Mouse (Mus musculus) frontal cortex, adult 2 months (tissue): ENCODE measurements around the gene Ctdspl2. TPM values are rescaled to one million over a fixed set of nuclear protein-coding genes. Genes with fewer than 3 reads are reported as not detected.
"Not testable (repeated sequence)": the region's sequence is repeated elsewhere in the genome, so short reads cannot be mapped to it uniquely, and the experiment has no call there.

ENCODE experiments used
- DNase-seq, 2 experiments: peaks; one replicate each; pipeline ENCODE4 v3.0.0; 2022; ENCODE audit warnings: low spot score in 1 of 2; ENCODE audit errors: extremely low spot score in 1 of 2
- polyA plus RNA-seq: library from polyadenylated mRNA; depleted of rRNA; stranded (reverse); fragments of >200 nt; gene quantifications from 2 replicates; pipeline ENCODE4 v1.2.3, GENCODE M21; 2012; rRNA removed

Gene Ctdspl2
- 15.7 and 16.3 TPM in 2 replicates for polyA plus RNA-seq

DNA sequence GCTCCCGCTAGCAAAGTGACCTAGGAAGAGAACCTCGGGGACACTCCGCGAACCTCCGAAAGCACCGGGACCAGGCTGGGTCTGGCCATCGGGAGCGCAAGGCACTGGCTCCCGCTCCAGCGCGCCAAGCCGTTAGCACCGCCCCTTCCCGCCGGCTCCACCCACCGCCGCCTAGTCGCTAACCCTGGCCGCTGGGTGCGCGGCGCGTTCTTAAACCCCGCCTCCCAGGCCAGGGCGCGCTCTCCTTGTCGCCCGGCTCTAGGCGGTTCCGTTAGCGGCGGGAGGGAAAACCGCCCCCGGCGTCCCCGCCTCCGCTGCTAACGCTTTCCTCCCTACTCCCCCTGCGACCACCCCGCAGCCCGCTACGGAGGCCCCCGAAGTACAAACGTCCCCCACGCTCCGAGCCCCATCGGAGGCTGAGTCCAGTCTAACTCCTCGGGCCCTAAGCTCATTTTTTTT is at the start of gene Ctdspl2, which contains the start of gene Mageb3:
TSS of gene Ctdspl2 (plus strand) at position 237 of the 459 bp plus-strand sequence.
TSS of gene Mageb3 (minus strand) at position 328 of the 459 bp plus-strand sequence.
- peak; percentile 82 to 93 for DNase-seq

DNA sequence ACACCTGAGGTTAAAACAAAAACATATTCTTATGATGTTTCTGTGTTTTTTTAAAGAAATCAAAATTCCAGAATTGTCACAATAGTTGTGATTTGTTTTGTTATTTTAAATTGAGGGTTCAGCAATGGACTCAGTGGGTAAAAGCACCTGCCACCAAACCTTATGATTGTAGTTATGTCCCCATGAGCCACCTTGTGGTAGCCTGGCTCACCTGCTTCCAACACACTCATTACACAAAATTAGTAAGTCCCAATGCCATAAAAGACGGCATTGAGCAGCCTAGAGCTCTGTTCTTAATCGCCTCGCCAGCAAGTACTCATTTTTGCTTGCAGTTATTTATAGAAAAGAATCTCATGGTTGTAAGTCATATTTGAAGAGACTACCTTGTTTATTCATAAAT is 45.8 kb upstream of the Ctdspl2 start:
- no peak for DNase-seq

DNA sequence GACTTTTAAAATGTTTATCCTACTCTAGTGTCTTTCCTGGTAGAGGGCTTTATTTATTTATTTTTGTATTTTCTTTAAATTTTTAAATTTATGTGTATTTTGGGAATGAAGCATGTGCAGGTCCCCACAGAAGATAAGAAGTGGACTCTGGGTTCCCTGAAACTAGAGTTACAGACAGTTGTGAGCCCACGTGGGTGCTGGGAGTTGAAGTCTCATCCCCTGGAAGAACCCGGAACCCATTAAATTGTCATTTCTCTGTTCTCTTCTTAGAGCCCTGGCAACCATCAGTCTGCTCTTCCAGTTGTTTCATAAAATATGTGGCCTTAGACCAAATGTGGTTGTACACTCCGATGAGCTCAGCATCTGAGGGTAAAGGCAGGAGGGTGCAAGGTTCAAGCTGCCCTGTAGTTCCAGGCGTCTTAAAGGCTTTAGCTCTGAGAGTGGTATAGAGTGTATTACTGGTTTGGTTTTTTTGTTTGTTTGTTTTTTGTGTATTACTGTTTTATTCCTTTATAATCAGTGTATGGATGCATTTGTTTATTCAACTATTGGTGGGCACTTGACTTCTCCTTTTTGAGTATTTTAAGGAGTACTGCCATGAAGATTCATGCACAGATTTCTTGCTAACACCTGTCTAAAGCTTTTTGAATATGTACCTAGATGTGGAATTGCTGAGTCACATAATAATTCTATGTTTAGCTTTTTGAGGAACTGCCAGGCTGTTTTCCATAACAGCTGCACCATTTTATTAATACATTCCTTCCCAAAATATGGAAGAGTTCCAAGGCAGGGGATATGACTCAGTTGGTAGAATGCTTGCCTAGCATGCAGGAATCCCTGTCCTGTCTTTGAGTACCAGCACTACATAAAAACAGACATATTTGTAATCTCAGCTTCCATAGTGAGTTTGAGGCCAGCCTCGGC is 39.5 kb upstream of the Ctdspl2 start:
- DNase-seq: peak; percentile 21 to 68

DNA sequence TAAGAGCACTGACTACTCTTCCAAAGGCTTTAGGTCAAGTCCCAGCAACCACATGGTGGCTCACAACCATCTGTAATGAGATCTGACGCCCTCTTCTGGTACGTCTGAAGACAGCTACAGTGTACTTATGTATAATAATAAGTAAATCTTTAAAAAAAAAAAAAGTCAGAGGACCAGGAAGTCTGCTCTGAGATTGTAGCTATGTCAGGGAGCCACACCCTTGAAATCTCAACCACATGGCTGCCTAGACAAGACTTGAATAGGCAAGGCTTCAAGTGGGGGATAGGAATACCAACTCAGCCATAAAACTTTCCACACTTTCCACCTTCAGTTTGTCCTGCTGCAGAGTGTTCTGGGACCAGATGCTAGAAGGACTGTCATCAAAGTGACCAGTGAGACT is 18.2 kb upstream of the Ctdspl2 start:
- not testable (repeated sequence) for DNase-seq

DNA sequence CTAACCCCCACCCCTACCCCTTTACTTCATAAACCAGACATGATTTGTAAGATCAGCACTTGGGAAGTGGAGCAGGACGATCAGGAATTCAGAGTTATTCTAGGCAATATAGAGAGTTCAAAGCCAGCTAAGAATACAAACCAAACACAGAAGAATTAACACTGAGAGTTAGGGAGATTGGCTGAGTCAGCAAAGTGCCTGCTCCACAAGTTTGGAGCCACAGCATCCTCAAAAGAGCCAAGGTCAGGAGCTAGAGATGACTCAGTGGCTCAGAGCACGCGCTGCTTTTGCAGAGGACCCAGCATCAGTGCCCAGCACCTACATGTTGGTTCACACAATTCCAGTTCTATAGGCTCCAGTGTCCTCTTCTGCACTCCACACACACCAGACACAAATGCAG is 12.4 kb upstream of the Ctdspl2 start:
- DNase-seq: no peak

DNA sequence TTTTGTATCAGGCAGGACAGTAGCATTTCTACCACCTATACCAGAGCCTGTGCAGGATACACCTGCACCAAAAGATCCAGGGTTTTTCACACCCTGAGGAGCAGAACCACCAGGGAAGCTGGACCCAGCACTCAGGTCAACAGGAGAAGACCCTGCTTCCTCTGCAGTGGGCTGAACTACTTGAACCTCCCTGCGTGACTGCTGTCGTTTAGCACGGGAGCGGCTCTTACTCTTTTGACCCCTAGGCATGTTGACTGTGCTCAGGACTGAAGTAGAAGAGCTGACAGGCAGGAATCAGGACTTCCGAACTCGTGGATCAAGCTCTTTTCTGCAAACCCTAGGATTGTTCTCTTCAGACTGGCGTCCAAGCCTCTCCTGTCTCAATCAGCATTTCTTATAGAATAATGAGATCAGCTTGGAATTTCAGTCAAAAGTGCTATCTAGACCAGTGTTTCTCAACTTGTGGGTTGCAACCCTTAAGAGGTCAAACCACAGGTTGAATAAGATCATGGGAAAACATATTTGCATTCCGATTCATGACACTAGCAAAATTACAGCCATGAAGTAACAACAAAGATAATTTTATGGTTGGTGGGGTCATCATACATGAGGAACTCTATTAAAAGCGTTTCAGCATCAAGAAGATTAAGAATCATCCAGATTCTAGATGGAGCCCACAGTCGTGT is 687 bp upstream of the Ctdspl2 start:
- DNase-seq: no peak

DNA sequence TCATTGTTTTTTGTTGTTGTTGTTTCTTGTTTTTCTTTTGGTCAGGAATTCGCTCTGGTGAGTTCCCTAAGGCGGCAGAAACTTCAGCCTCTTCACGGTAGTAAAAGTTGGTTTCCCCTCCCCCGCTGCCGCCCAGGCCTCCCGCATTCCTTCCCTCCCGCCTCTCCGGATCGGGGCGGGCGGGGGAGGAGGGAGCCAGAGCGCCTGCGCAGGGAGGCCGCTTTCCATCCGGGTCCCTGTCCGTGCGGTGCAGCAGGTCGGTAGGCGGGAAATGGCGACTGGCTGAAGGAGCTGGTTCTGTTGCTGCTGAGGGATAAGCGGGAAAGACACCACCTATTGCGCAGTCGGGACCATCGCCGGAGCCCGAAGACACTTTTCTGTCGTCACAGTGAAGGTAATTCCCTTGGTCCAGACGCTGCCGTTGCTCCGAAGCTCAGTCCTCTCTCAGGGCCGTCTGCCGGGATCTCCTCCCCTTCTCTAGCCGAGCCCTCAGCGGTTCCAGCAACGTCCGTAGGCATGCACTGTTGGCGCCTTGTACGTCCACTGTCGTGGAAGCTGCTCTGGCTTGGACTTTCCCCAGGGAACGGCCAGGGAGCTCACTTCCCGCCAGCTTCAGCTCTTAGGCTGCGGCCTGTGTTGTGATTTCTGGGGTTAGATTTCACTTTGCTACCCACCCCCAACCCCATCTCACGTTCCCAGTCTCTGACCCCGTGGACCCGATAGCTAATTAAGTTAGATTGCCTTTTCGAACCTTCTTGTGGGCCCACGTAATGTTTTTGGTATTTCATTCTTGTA is 620 bp downstream of the Ctdspl2 start:
- peak; percentile 85 to 96 for DNase-seq

DNA sequence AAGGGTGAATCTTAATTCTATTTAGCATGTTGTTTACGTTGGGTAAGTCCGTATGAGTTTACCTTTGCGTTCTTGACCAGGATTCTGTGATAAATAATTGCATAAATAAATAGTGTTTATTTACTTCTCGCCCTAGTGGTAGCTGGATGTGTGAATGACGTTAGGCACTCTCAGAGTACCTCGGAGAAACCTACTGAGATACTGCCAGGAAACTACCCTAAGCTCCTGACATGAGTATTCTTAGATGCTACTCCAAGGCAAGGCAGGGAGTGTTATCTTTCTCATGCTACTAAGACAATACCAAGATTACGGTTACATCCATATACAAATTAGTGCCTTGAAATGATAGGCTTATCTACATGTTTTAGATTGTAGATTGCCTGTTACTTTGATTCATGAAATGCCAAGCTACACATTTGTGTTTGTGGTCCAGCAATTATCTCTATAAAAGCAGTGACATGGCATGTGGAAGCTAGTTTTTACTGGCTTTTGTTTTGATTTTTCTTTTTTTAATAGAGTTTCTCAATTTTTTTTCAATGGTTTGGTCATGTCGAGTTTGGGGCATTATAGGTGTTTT is 1.5 kb downstream of the Ctdspl2 start:
- DNase-seq: no peak

DNA sequence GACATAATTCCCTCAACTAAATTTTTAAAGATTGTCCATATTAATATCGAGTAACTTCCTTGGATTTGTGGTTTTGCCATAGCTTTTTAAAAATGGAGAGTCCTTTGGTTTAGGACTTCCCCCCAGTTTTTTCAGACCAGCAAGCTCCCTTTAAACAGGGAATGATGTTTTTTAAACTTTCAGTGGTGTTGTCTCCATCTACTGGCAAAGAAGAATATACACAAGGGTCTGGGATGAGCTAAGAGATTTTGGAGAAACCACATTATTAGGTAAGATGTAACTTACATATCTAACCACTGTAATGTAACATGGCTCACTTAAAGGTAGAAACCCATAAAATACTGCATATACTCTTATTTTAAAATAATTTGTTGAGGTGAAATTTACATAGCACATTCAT is 39.9 kb downstream of the Ctdspl2 start:
- DNase-seq: peak in 1 of 2 experiments; percentile 15

DNA sequence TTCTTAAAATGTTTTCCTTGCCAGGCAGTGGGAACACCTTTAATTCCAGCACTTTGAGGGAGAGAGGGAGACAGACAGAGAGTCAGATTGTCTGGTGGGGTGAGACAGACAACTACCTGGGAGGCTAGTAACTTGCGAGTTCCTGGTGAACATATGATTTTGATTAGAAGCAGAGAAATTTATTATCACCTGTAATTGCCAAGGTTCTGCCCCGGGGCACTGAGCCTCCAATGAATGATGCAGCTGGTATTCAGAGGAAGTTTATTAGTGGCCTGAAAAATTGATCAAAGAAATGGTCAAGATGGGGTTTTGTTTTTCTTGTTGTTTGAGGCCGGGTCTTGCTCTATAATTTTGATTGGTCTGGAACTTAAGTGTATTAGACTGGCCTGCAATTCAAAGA is 53.0 kb downstream of the Ctdspl2 start:
- no peak for DNase-seq

DNA sequence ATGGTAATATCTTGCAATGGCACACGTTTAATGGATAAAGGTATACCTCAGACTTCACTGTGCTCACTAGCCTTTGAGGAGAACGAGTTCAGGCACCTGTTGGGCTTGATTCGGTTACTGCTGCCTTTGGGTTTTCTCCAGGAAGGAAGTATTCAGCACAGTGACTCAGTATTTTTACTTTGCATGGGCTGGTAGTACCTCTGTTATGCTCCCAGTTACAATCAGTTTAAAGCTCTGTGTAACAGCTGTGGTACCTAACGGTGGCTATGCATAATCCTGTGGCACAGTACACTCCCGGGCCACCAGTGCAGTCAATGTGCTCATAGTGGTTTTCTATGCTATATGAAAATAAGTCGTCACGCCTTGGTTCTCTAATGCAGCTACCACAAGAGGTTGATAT is 55.6 kb downstream of the Ctdspl2 start:
- DNase-seq: no peak

DNA sequence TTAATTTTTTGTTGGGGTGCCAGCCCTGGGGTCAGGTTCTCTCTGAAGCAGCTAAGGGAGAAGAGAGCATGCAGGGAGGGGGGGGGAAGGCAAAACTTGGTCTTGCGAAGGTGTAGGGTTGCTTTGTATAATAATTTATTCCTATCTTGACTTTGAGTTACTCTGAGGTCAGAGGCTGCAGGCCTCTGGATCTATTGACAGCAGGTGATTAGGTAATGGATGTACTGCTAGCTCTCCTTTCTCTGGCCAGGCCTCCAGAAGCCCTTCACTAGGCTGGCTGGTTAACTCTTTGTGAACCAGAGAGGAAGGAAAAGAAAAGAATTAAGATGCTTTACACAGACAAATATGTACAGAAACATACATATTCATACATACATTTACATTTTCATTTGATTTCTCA is 62.9 kb downstream of the Ctdspl2 start:
- DNase-seq: no peak

DNA sequence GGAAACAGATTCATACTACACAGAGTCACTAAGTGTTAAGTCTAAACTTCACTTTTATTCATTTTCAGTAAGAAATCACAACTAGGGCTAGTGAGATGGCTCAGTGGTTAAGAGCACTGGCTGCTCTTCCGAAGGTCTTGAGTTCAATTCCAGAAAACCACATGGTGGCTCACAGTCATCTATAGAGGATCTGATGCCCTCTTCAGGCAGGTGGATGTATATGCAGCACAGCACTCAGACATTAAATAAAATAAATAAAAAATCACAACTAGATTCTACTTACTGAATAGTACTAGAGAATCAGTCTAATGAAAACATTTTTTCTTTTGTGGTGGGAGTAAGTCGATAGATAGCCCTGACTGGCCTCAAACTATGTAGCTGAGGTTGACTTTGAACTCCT is 66.5 kb downstream of the Ctdspl2 start:
- DNase-seq: no peak

DNA sequence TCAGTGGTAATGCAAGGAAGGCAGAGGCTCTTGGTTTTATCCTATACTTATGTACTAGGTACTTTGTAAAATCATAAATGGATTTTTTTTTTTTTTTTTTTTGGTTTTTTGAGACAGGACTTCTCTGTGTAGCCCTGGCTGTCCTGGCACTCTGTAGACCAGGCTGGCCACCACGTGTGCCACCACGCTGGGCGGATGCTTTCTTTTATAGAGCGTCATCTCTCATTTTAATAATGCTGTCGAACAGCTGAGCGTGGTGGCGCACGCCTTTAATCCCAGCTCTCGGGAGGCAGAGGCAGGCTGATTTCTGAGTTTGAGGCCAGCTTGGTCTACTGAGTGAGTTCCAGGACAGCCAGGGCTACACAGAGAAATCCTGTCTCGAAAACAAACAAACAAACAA is 71.3 kb downstream of the Ctdspl2 start:
- DNase-seq: not testable (repeated sequence)

DNA sequence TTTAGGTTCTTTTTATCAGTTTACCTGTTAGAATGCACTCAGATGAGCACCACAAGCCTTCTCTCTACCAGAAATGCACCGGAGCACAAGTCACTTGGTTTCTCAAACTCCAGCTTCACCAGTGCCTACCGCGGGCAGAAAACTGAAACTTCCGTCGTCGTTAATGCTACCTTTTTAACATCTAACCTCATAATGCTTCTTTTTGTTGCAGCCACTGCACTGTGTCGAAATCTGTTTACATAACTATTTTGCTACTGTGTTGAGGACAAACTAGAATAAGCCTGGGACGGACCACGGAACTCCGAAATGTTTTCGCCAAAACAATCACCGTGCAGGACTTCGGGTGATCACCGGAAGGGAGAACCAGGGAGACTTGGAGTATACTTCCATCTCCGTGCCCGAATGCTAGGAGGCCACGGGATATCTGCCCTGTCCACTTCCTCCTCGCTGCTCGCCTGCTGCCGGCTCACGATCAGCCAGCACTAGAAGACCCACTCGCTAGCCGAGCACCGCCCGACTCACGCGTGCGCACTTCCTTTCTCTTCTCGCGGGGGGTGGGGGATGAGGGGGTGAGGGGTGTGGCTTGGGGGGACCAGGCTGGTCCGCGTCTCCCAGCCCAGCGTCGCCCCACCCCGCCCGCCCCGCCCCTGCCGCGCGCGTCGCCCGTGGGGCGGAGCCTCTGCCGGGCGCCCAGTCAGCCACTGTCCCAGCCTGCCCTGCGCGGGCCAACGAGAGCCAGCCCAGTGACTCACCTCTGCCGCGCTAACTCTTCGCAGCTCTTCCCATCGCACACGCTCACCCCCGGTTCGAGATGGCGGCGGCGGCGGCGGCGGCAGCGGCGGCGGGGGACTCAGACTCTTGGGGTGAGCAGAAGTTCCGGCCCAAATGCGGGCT is 72.3 kb downstream of the Ctdspl2 start, which contains the start of gene Eif3j1:
TSS of gene Eif3j1 (plus strand) at position 685 of the 894 bp plus-strand sequence.
- DNase-seq: peak; percentile 47 to 85

DNA sequence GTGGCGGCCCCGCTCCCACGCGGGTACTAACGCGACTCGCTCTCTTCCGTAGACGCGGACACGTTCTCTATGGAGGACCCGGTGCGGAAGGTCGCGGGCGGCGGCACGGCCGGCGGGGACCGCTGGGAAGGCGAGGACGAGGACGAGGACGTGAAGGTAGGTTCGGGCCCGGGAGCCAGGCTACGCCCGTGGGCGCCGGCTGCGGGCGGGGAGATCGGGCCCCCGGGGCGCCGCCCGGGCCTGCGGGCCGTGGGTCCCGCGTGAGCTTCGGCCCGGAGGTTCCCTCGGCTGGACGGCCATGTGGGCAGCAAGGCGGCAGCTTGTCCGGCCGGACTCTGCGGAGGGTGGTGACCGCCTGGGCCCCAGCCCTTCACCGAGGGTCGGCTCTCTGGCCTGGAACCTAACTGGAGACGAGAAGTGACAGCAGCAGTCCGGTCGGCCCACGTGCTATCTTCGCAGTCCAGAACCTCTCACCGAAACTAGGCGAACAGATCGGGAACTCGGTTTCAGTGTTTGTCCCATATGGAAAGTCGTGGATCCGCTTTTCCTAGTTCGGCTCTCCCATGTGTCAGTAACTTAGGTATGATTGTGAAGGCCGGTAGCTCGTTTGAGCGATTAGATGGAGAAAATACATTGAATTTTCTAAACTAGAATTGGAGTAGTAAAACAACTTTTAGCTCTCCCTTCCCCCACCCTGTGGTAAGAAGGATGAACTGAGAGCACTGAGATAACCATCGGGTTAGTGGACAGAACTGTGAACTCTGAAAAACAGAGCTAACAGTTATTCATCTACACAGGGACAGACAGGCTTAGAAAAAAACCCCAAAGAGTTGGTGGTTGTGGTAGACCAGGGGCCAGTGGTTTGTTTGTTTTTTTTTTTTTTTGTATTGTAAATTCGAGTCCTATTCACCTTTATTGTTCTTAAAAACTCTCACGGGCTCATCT is 73.2 kb downstream of the Ctdspl2 start:
- DNase-seq: peak in 1 of 2 experiments; percentile 19

DNA sequence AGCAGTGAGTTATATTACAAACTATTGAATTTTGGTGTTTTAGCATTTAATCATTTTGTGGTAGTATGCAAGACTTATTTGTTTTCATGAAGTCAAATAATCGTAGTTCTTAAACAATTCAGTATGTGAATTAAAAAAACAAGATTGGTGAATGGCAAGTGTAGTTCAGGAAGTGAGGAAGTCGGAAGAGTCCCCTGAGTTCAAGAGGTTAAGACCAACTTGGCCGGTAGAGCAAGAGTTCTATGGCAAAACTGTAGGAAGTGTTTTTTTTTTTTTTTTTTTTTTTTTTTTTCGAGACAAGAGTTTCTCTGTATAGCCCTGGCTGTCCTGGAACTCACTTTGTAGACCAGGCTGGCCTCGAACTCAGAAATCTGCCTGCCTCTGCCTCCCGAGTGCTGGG is 76.2 kb downstream of the Ctdspl2 start:
- no peak for DNase-seq

DNA sequence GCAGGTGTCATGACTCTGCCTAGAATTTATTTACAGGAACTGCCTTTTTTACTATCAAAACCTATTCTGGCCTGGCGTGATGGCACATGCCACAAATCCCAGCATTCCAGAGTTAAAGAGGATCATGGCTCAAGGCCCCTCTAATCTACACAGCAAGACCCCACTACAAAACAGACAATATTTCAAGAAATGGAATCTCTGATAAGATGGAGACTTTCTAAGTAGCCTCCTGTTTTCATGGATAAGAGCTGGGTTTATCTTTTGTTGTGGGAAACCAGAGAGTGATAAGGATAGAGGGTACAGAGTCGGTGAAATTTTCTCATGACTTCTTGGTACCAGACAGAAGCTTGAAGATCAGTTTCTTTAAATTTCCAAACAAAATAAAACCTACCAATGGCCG is 80.3 kb downstream of the Ctdspl2 start:
- DNase-seq: no peak
